Mouse (Mus musculus): Measurements from ENCODE around the gene Ccr7. TPM values are rescaled to one million over a fixed set of nuclear protein-coding genes. Genes with fewer than 3 reads are reported as not detected.

Gene Ccr7
- polyA plus RNA-seq, 1 experiment from 2014 or later, result 0.41 TPM

GRCm38 (mm10) chr11:99172002-99172401, 17.1 kb upstream of the Ccr7 start:
- 79% methylated on average over 4 of the region's 4 CpGs for WGBS
- Histone ChIP-seq H3K4me3 (ENCODE audit: low read depth, low read length) (no peak overlapping the region), H3K4me1 (ENCODE audit: control insufficient read depth, insufficient read depth, low read length) (no peaks in the 10 kb centered on the region), H3K27ac (ENCODE audit: low read depth, low read length) (no peak overlapping the region), H3K4me2 (ENCODE audit: low read depth) (no peak overlapping the region), H3K9ac (ENCODE audit: low read length) (no peak overlapping the region), H3K36me3 (ENCODE audit: control insufficient read depth, insufficient read depth, low read length) (no peaks in the 10 kb centered on the region), H3K27me3 (ENCODE audit: control insufficient read depth, insufficient read depth, low read length) (no peaks in the 10 kb centered on the region), H3K9me3 (ENCODE audit: control insufficient read depth, low read length) (no peaks in the 10 kb centered on the region)
- ATAC-seq (ENCODE audit: insufficient read depth, low FRiP score, low TSS enrichment) (no peak), DNase-seq (ENCODE audit: low spot score) (no peak)

GRCm38 (mm10) chr11:99171442-99171841, 16.6 kb upstream of the Ccr7 start:
- DNase-seq (ENCODE audit: low spot score), result no peak

GRCm38 (mm10) chr11:99170547-99171267, 15.8 kb upstream of the Ccr7 start:
- Histone ChIP-seq H3K4me1 (ENCODE audit: control insufficient read depth, insufficient read depth, low read length) (no peaks in the 10 kb centered on the region), H3K27me3 (ENCODE audit: control insufficient read depth, insufficient read depth, low read length) (no peaks in the 10 kb centered on the region), H3K9ac (ENCODE audit: low read length) (no peak overlapping the region), H3K4me2 (ENCODE audit: low read depth) (no peak overlapping the region), H3K4me3 (ENCODE audit: low read depth, low read length) (no peak overlapping the region), H3K27ac (ENCODE audit: low read depth, low read length) (no peak overlapping the region), H3K36me3 (ENCODE audit: control insufficient read depth, insufficient read depth, low read length) (no peaks in the 10 kb centered on the region), H3K9me3 (ENCODE audit: control insufficient read depth, low read length) (no peaks in the 10 kb centered on the region)
- no peak for ATAC-seq (ENCODE audit: insufficient read depth, low FRiP score, low TSS enrichment)
- WGBS, result 78% methylated on average over 12 of the region's 12 CpGs
- DNase-seq (ENCODE audit: low spot score), result no peak

More at GRCm38 (mm10) chr11:99171442-99171841, 16.6 kb upstream of the Ccr7 start:
- no peak for ATAC-seq (ENCODE audit: insufficient read depth, low FRiP score, low TSS enrichment)
- Histone ChIP-seq H3K27ac (ENCODE audit: low read depth, low read length) (no peak overlapping the region), H3K9me3 (ENCODE audit: control insufficient read depth, low read length) (no peaks in the 10 kb centered on the region), H3K36me3 (ENCODE audit: control insufficient read depth, insufficient read depth, low read length) (no peaks in the 10 kb centered on the region), H3K4me1 (ENCODE audit: control insufficient read depth, insufficient read depth, low read length) (no peaks in the 10 kb centered on the region), H3K27me3 (ENCODE audit: control insufficient read depth, insufficient read depth, low read length) (no peaks in the 10 kb centered on the region), H3K4me2 (ENCODE audit: low read depth) (no peak overlapping the region), H3K4me3 (ENCODE audit: low read depth, low read length) (no peak overlapping the region), H3K9ac (ENCODE audit: low read length) (no peak overlapping the region)
- 78% methylated on average over 2 of the region's 2 CpGs for WGBS

GRCm38 (mm10) chr11:99170005-99170404, 15.1 kb upstream of the Ccr7 start:
- H3K9me3 ChIP-seq (ENCODE audit: control insufficient read depth, low read length), result no peaks in the 10 kb centered on the region
- H3K4me2 ChIP-seq (ENCODE audit: low read depth), result no peak overlapping the region
- H3K36me3 ChIP-seq (ENCODE audit: control insufficient read depth, insufficient read depth, low read length), result no peaks in the 10 kb centered on the region
- no peak overlapping the region for H3K4me3 ChIP-seq (ENCODE audit: low read depth, low read length)
- ATAC-seq (ENCODE audit: insufficient read depth, low FRiP score, low TSS enrichment) (no peak), DNase-seq (ENCODE audit: low spot score) (no peak)
- no peak overlapping the region for H3K9ac ChIP-seq (ENCODE audit: low read length)
- no peaks in the 10 kb centered on the region for H3K27me3 ChIP-seq (ENCODE audit: control insufficient read depth, insufficient read depth, low read length)
- no peak overlapping the region for H3K27ac ChIP-seq (ENCODE audit: low read depth, low read length)
- 93% methylated on average over 6 of the region's 6 CpGs for WGBS
- H3K4me1 ChIP-seq (ENCODE audit: control insufficient read depth, insufficient read depth, low read length), result no peaks in the 10 kb centered on the region

GRCm38 (mm10) chr11:99169438-99169837, 14.6 kb upstream of the Ccr7 start:
- no peak for ATAC-seq (ENCODE audit: insufficient read depth, low FRiP score, low TSS enrichment)
- Histone ChIP-seq H3K27me3 (ENCODE audit: control insufficient read depth, insufficient read depth, low read length) (no peaks in the 10 kb centered on the region), H3K4me3 (ENCODE audit: low read depth, low read length) (no peak overlapping the region), H3K27ac (ENCODE audit: low read depth, low read length) (no peak overlapping the region), H3K9me3 (ENCODE audit: control insufficient read depth, low read length) (no peaks in the 10 kb centered on the region), H3K4me2 (ENCODE audit: low read depth) (no peak overlapping the region), H3K4me1 (ENCODE audit: control insufficient read depth, insufficient read depth, low read length) (no peaks in the 10 kb centered on the region), H3K36me3 (ENCODE audit: control insufficient read depth, insufficient read depth, low read length) (no peaks in the 10 kb centered on the region), H3K9ac (ENCODE audit: low read length) (no peak overlapping the region)
- 89% methylated on average over 2 of the region's 2 CpGs for WGBS
- DNase-seq (ENCODE audit: low spot score), result no peak

- no peak for ATAC-seq (ENCODE audit: insufficient read depth, low FRiP score, low TSS enrichment)
- Histone ChIP-seq H3K9ac (ENCODE audit: low read length) (no peak overlapping the region), H3K9me3 (ENCODE audit: control insufficient read depth, low read length) (no peaks in the 10 kb centered on the region), H3K36me3 (ENCODE audit: control insufficient read depth, insufficient read depth, low read length) (no peaks in the 10 kb centered on the region), H3K4me2 (ENCODE audit: low read depth) (no peak overlapping the region), H3K27me3 (ENCODE audit: control insufficient read depth, insufficient read depth, low read length) (no peaks in the 10 kb centered on the region), H3K4me3 (ENCODE audit: low read depth, low read length) (no peak overlapping the region), H3K4me1 (ENCODE audit: control insufficient read depth, insufficient read depth, low read length) (no peaks in the 10 kb centered on the region), H3K27ac (ENCODE audit: low read depth, low read length) (no peak overlapping the region)
- DNase-seq (ENCODE audit: low spot score), result no peak
- 78% methylated on average over 12 of the region's 12 CpGs for WGBS
These were observed 13.2 kb upstream of the Ccr7 start for GRCm38 (mm10) chr11:99168030-99168474.

GRCm38 (mm10) chr11:99167576-99167975, 12.7 kb upstream of the Ccr7 start:
- whole genome bisulfite sequencing, result 89% methylated on average over 7 of the region's 7 CpGs
- H3K4me2 ChIP-seq (ENCODE audit: low read depth), result no peak overlapping the region
- no peaks in the 10 kb centered on the region for H3K27me3 ChIP-seq (ENCODE audit: control insufficient read depth, insufficient read depth, low read length)
- H3K4me3 ChIP-seq (ENCODE audit: low read depth, low read length), result no peak overlapping the region
- H3K9me3 ChIP-seq (ENCODE audit: control insufficient read depth, low read length), result no peaks in the 10 kb centered on the region
- no peaks in the 10 kb centered on the region for H3K4me1 ChIP-seq (ENCODE audit: control insufficient read depth, insufficient read depth, low read length)
- ATAC-seq (ENCODE audit: insufficient read depth, low FRiP score, low TSS enrichment), result no peak
- DNase-seq (ENCODE audit: low spot score), result no peak
- H3K36me3 ChIP-seq (ENCODE audit: control insufficient read depth, insufficient read depth, low read length), result no peaks in the 10 kb centered on the region
- no peak overlapping the region for H3K27ac ChIP-seq (ENCODE audit: low read depth, low read length)
- H3K9ac ChIP-seq (ENCODE audit: low read length), result no peak overlapping the region

- no peaks in the 10 kb centered on the region for H3K27me3 ChIP-seq (ENCODE audit: control insufficient read depth, insufficient read depth, low read length)
- H3K9me3 ChIP-seq (ENCODE audit: control insufficient read depth, low read length), result no peaks in the 10 kb centered on the region
- DNase-seq (ENCODE audit: low spot score), result no peak
- 94% methylated on average over 7 of the region's 7 CpGs for WGBS
- H3K9ac ChIP-seq (ENCODE audit: low read length), result no peak overlapping the region
- ATAC-seq (ENCODE audit: insufficient read depth, low FRiP score, low TSS enrichment), result no peak
- H3K36me3 ChIP-seq (ENCODE audit: control insufficient read depth, insufficient read depth, low read length), result no peaks in the 10 kb centered on the region
- no peak overlapping the region for H3K4me2 ChIP-seq (ENCODE audit: low read depth)
- H3K4me3 ChIP-seq (ENCODE audit: low read depth, low read length), result no peak overlapping the region
- H3K27ac ChIP-seq (ENCODE audit: low read depth, low read length), result no peak overlapping the region
- no peaks in the 10 kb centered on the region for H3K4me1 ChIP-seq (ENCODE audit: control insufficient read depth, insufficient read depth, low read length)
These were observed 11.4 kb upstream of the Ccr7 start for GRCm38 (mm10) chr11:99166241-99166640.

GRCm38 (mm10) chr11:99165031-99165752, 10.3 kb upstream of the Ccr7 start:
- H3K27ac ChIP-seq (ENCODE audit: low read depth, low read length), result no peak overlapping the region
- no peaks in the 10 kb centered on the region for H3K9me3 ChIP-seq (ENCODE audit: control insufficient read depth, low read length)
- H3K9ac ChIP-seq (ENCODE audit: low read length), result no peak overlapping the region
- WGBS, result 78% methylated on average over 11 of the region's 11 CpGs
- DNase-seq (ENCODE audit: low spot score), result no peak
- H3K4me3 ChIP-seq (ENCODE audit: low read depth, low read length), result no peak overlapping the region
- no peak for ATAC-seq (ENCODE audit: insufficient read depth, low FRiP score, low TSS enrichment)
- H3K27me3 ChIP-seq (ENCODE audit: control insufficient read depth, insufficient read depth, low read length), result no peaks in the 10 kb centered on the region
- no peaks in the 10 kb centered on the region for H3K4me1 ChIP-seq (ENCODE audit: control insufficient read depth, insufficient read depth, low read length)
- no peaks in the 10 kb centered on the region for H3K36me3 ChIP-seq (ENCODE audit: control insufficient read depth, insufficient read depth, low read length)
- H3K4me2 ChIP-seq (ENCODE audit: low read depth), result no peak overlapping the region

Measured in neural tube, embryonic 11.5 days (tissue).